Comparison of ENCODE assay signal across 8 mouse cellular contexts in genomic region chr10:68277671-68278151, GRCm38 (mm10). TPM values are rescaled to one million over a fixed set of nuclear protein-coding genes. Genes with fewer than 3 reads are reported as not detected.
DNase-seq lines count a peak whose midpoint lies in the region; ATAC-seq lines count a peak whose summit lies in the region.

No protein-coding gene starts in this region.

- H3K27me3 ChIP-seq in embryonic facial prominence, embryonic 13.5 days: no peaks in the 10 kb centered on the region
- H3K27me3 ChIP-seq in heart, embryonic 16.5 days (ENCODE audit: control insufficient read depth, insufficient read depth, low read length): no peaks in the 10 kb centered on the region

- WGBS in embryonic facial prominence, embryonic 13.5 days: 0% methylated on average over 15 of the region's 15 CpGs
- WGBS in heart, embryonic 16.5 days: under 1% methylated on average over 15 of the region's 15 CpGs

- no peak for ATAC-seq in embryonic facial prominence, embryonic 13.5 days (ENCODE audit: insufficient number of reproducible peaks, insufficient read depth, low FRiP score, low TSS enrichment, low read depth)
- 0 out of 2 replicates have a peak, but pooled peaks have one; percentile 9 for ATAC-seq in heart, embryonic 16.5 days (replicated peaks; ENCODE audit: extremely low read depth, insufficient read depth, low FRiP score)
- ATAC-seq in erythroid progenitor cell, adult 5-6 weeks (replicated peaks; ENCODE audit: low FRiP score, poor library complexity, severe bottlenecking): no peak

- peak overlapping the region; percentile 96 for H3K27ac ChIP-seq in embryonic facial prominence, embryonic 13.5 days
- H3K27ac ChIP-seq in heart, embryonic 16.5 days (ENCODE audit: low read length): peak overlapping the region; percentile 95

- H3K4me3 ChIP-seq in embryonic facial prominence, embryonic 13.5 days: peak overlapping the region; percentile 72
- peak overlapping the region; percentile 86 for H3K4me3 ChIP-seq in heart, embryonic 16.5 days (ENCODE audit: low read length)

- peak; percentile 79 for DNase-seq in CD4-positive, CD25-positive, alpha-beta regulatory T cell, adult 2 months (ENCODE audit: low read depth, low spot score)
- peak; percentile 64 for DNase-seq in R1 (ENCODE audit: low read depth, low spot score)
- DNase-seq in kidney, postnatal 14 days: peak; percentile 70
- peak; percentile 66 for DNase-seq in lung, postnatal 10 days
- DNase-seq in ovary, postnatal 10 days (ENCODE audit: low spot score): peak; percentile 29

- peak overlapping the region; percentile 87 for H3K9ac ChIP-seq in embryonic facial prominence, embryonic 13.5 days
- H3K9ac ChIP-seq in heart, embryonic 16.5 days (ENCODE audit: low read length): peak overlapping the region; percentile 89

- no peaks in the 10 kb centered on the region for H3K9me3 ChIP-seq in embryonic facial prominence, embryonic 13.5 days
- no peaks in the 10 kb centered on the region for H3K9me3 ChIP-seq in heart, embryonic 16.5 days (replicated peaks; ENCODE audit: control insufficient read depth, low read length)

- H3K4me2 ChIP-seq in embryonic facial prominence, embryonic 13.5 days: peak overlapping the region; percentile 82
- peak overlapping the region; percentile 90 for H3K4me2 ChIP-seq in heart, embryonic 16.5 days (ENCODE audit: low read depth, low read length)

- peaks cover 29% of the 10 kb centered on the region for H3K4me1 ChIP-seq in embryonic facial prominence, embryonic 13.5 days
- H3K4me1 ChIP-seq in heart, embryonic 16.5 days (ENCODE audit: control insufficient read depth, insufficient read depth, low read length): peaks cover 14% of the 10 kb centered on the region

- H3K36me3 ChIP-seq in embryonic facial prominence, embryonic 13.5 days: peaks cover 16% of the 10 kb centered on the region
- peaks cover 3% of the 10 kb centered on the region; the same call in 1 of the 2 replicates for H3K36me3 ChIP-seq in heart, embryonic 16.5 days (ENCODE audit: control insufficient read depth, insufficient read depth)

RNA-seq across cellular contexts. Expression of gene Arid5b, which starts 0.8 kb away (rescaled TPM):
- polyA plus RNA-seq in embryonic facial prominence, embryonic 13.5 days (2015; fragmentation: Nextera tagmentation; extraction: Ambion mirVana): 63.7 and 64.8 TPM in 2 replicates
- 19.5 and 19.6 TPM in 2 replicates for polyA plus RNA-seq in heart, embryonic 16.5 days (2015; fragmentation: Nextera tagmentation; extraction: Ambion mirVana)
- 7.1 and 7.9 TPM in 2 replicates for total RNA-seq in erythroid progenitor cell, adult 5-6 weeks (2015; ENCODE audit: low replicate concordance)
- total RNA-seq in erythroid progenitor cell, adult 5-6 weeks (2017; ENCODE audit: low replicate concordance): 1.9 and 3.9 TPM in 2 replicates

Comparison
In these comparisons a context has a peak if more than half of its experiments do, and no peak if none do; other contexts are left out.
1. DNase-seq: peak in every context shown above with its lines; median percentile 79 in CD4-positive, CD25-positive, alpha-beta regulatory T cell, adult 2 months; 70 in kidney, postnatal 14 days; 66 in lung, postnatal 10 days; 64 in R1; 29 in ovary, postnatal 10 days.